Mouse (Mus musculus) MEL (cell line): ENCODE measurements around the gene Lmo7.

ENCODE experiments used
- CHD1 ChIP-seq: IDR thresholded peaks from 2 replicates; pipeline ENCODE4 v1.6.1; 2012; ENCODE audit warnings: low read depth, mild to moderate bottlenecking, inconsistent platforms, low read length, improper control_type of control experiment
- CTCF ChIP-seq, 3 experiments: IDR thresholded peaks in 2 of 3; conservative IDR thresholded peaks in 1 of 3; 2 replicates each; pipeline ENCODE4 v1.5.1; 2011 to 2012; ENCODE audit warnings: low read length in 3 of 3, low read depth in 2 of 3, mild to moderate bottlenecking in 2 of 3, improper control_type of control experiment in 1 of 3, inconsistent platforms in 1 of 3, mixed read lengths in 1 of 3, moderate library complexity in 1 of 3; ENCODE audit not compliant: control insufficient read depth in 1 of 3, insufficient read depth in 1 of 3, poor library complexity in 1 of 3, severe bottlenecking in 1 of 3
- ELF1 ChIP-seq: IDR thresholded peaks from 2 replicates; pipeline ENCODE4 v1.6.1; 2014; ENCODE audit warnings: low read depth, mild to moderate bottlenecking, inconsistent platforms, low read length, improper control_type of control experiment, moderate library complexity
- MAZ ChIP-seq: IDR thresholded peaks from 2 replicates; pipeline ENCODE4 v1.6.1; 2012; ENCODE audit warnings: low read depth, mild to moderate bottlenecking, inconsistent platforms, low read length, improper control_type of control experiment

DNA sequence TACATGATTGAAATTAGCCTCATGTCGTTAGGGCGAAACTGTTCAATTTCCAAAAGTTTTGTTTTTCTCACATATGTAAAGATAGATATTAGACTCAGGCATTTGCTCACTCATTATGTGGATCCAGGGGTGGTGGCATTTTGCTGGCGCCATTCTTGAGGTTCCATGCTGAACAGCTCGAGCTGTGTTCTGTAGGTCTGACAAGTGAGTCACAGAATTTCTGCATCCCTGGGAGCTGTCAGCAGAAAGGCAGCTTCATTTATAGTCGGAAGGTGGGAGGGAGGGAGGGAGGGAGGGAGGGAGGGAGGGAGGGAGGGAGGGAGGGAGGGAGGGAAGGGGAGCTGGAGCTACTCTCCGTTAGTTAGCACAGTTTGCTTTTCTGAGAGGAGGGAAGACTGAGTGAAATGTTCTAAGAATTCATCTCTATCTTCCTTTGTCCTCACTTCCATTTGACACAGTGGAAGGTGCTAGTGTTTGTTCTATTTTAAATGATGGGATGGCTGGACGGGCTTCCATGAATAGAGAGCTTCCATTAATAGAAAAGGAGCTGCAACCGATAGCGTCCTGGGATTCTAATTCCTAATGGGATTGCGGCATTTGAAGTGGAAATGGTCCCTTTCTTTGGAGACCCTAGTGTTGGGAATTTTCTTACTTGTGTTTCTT, 137.4 kb downstream of the Lmo7 start:
- TF ChIP-seq MAZ (no peak), CHD1 (no peak), CTCF (IDR thresholded peaks at IDR 0.05 in 2 of 3, conservative IDR thresholded peaks at IDR 0.05 in 1 of 3; ENCODE audit: control insufficient read depth in 1 of 3, insufficient read depth in 1 of 3, low read depth in 2 of 3, low read length in 3 of 3, poor library complexity in 1 of 3, severe bottlenecking in 1 of 3) (no peak), ELF1 (no peak)
